Mouse (Mus musculus): ENCODE measurements around the gene Shank2. TPM values are rescaled to one million over a fixed set of nuclear protein-coding genes. Genes with fewer than 3 reads are reported as not detected.

Shank2 gene
- polyA plus RNA-seq, 1 experiment from 2014 or later: 2.7 TPM

DNA sequence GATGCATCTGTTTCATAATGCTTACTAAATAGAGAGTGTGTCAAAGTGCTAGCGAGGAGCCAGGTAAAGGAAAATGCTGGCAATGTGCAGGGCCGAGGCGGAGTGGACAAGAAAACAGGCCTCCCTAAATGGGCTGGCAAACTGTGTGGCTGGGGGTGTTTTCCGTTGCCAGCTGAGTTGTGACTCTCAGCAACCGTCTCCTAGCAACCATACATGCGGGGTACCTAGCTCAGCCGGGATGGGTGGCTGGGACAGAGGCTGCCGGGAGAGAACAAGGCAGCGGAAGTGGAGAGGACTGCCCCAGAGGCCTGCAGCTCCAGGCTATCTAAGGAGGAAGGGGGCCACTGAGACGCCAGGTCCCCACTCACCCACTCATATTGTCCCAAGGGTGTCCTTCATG is 315.1 kb downstream of the Shank2 start:
- Histone ChIP-seq H3K4me2 (replicated peaks; ENCODE audit: low read depth, low read length) (no peak overlapping the region), H3K36me3 (ENCODE audit: control insufficient read depth, insufficient read depth, low read length) (no peaks in the 10 kb centered on the region), H3K4me1 (replicated peaks; ENCODE audit: control insufficient read depth, insufficient read depth, low read length) (no peaks in the 10 kb centered on the region), H3K27ac (ENCODE audit: low read depth, low read length) (no peak overlapping the region), H3K4me3 (ENCODE audit: low read depth, low read length) (no peak overlapping the region), H3K27me3 (ENCODE audit: control insufficient read depth, insufficient read depth, low read length) (no peaks in the 10 kb centered on the region), H3K9ac (ENCODE audit: low read depth, low read length) (no peak overlapping the region), H3K9me3 (ENCODE audit: control insufficient read depth, low read length) (no peaks in the 10 kb centered on the region)
- DNase-seq (ENCODE audit: low spot score) (peak; percentile 63), ATAC-seq (ENCODE audit: low FRiP score) (peak; percentile 60)
- WGBS: 30% methylated on average over 10 of the region's 10 CpGs

DNA sequence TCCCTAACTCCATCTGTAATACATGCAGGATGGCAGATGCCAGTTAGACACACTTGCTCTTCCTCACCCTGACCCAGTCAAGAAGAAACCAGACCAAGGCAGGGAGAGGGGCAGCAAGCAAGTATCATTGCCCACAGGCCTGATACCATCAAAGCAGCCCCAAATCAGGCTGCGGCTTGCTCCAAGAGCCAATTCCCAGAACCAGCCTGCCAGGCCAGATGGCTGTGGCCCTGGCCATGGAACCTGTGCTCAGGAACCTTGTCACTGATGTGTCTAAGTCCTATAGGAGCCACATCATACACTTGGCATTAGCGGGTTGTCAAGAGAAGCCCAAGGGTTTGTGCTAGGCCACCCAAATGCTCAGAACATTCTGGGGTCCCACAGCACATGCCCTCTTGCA is 322.3 kb downstream of the Shank2 start:
- ATAC-seq (ENCODE audit: low FRiP score) (no peak), DNase-seq (ENCODE audit: low spot score) (no peak)
- Histone ChIP-seq H3K36me3 (ENCODE audit: control insufficient read depth, insufficient read depth, low read length) (no peaks in the 10 kb centered on the region), H3K4me2 (replicated peaks; ENCODE audit: low read depth, low read length) (no peak overlapping the region), H3K27ac (ENCODE audit: low read depth, low read length) (no peak overlapping the region), H3K9ac (ENCODE audit: low read depth, low read length) (no peak overlapping the region), H3K4me1 (replicated peaks; ENCODE audit: control insufficient read depth, insufficient read depth, low read length) (no peaks in the 10 kb centered on the region), H3K9me3 (ENCODE audit: control insufficient read depth, low read length) (no peaks in the 10 kb centered on the region), H3K4me3 (ENCODE audit: low read depth, low read length) (no peak overlapping the region), H3K27me3 (ENCODE audit: control insufficient read depth, insufficient read depth, low read length) (no peaks in the 10 kb centered on the region)
- WGBS: 91% methylated on average over 2 of the region's 2 CpGs

DNA sequence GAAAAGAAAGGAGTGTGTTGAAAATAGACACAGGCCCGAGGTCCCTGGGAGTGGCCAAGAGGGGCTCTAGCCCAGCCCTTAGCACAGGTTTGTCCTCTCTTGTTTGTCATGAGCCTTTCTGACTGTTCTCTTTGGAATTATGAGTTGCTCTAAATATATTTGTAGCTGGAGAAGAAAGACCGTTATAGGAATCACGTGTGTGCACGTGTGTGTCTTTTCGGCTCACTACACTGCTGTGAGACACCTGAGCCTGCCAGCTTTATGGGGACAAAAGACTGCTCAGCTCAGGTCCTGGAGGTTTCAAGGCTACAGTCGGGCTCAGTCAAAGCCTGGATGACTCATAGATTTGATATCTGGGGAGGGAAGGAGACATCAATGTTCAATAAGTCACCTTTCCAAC is 323.1 kb downstream of the Shank2 start:
- Histone ChIP-seq H3K9ac (ENCODE audit: low read depth, low read length) (no peak overlapping the region), H3K9me3 (ENCODE audit: control insufficient read depth, low read length) (no peaks in the 10 kb centered on the region), H3K36me3 (ENCODE audit: control insufficient read depth, insufficient read depth, low read length) (no peaks in the 10 kb centered on the region), H3K4me2 (replicated peaks; ENCODE audit: low read depth, low read length) (no peak overlapping the region), H3K27me3 (ENCODE audit: control insufficient read depth, insufficient read depth, low read length) (no peaks in the 10 kb centered on the region), H3K27ac (ENCODE audit: low read depth, low read length) (no peak overlapping the region), H3K4me1 (replicated peaks; ENCODE audit: control insufficient read depth, insufficient read depth, low read length) (no peaks in the 10 kb centered on the region), H3K4me3 (ENCODE audit: low read depth, low read length) (no peak overlapping the region)
- DNase-seq (ENCODE audit: low spot score) (no peak), ATAC-seq (ENCODE audit: low FRiP score) (no peak)
- WGBS: 91% methylated on average over 6 of the region's 6 CpGs

DNA sequence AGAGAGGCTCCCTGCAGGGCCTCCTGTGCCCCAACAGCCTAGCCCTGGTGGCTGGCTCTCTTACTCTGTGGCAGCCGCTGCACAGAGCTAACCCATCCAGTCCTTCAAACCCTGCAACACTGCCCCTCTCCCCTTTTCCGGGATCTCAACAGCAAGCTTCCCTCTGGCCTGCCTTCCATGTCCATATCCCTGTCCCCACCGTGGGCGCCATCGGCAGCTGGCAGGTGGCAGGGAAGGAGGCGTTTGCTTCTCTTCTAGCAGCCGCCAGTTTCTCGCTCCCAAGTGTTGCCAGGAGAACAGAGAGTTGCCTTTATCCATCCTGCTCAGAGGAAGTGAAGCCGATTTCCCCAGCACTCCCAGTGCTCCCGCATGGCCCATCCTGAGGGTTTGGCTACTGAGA is 323.9 kb downstream of the Shank2 start:
- Histone ChIP-seq H3K4me3 (ENCODE audit: low read depth, low read length) (no peak overlapping the region), H3K27me3 (ENCODE audit: control insufficient read depth, insufficient read depth, low read length) (no peaks in the 10 kb centered on the region), H3K4me2 (replicated peaks; ENCODE audit: low read depth, low read length) (no peak overlapping the region), H3K9ac (ENCODE audit: low read depth, low read length) (no peak overlapping the region), H3K27ac (ENCODE audit: low read depth, low read length) (no peak overlapping the region), H3K4me1 (replicated peaks; ENCODE audit: control insufficient read depth, insufficient read depth, low read length) (no peaks in the 10 kb centered on the region), H3K9me3 (ENCODE audit: control insufficient read depth, low read length) (no peaks in the 10 kb centered on the region), H3K36me3 (ENCODE audit: control insufficient read depth, insufficient read depth, low read length) (no peaks in the 10 kb centered on the region)
- no peak for ATAC-seq (ENCODE audit: low FRiP score)
- DNase-seq (ENCODE audit: low spot score): no peak
- WGBS: 88% methylated on average over 10 of the region's 10 CpGs

- H3K9ac ChIP-seq (ENCODE audit: low read depth, low read length): no peak overlapping the region
- no peaks in the 10 kb centered on the region for H3K9me3 ChIP-seq (ENCODE audit: control insufficient read depth, low read length)
- WGBS: 83% methylated on average over 2 of the region's 2 CpGs
- H3K4me1 ChIP-seq (replicated peaks; ENCODE audit: control insufficient read depth, insufficient read depth, low read length): no peaks in the 10 kb centered on the region
- no peaks in the 10 kb centered on the region for H3K36me3 ChIP-seq (ENCODE audit: control insufficient read depth, insufficient read depth, low read length)
- ATAC-seq (ENCODE audit: low FRiP score): no peak
- H3K4me3 ChIP-seq (ENCODE audit: low read depth, low read length): no peak overlapping the region
- H3K27me3 ChIP-seq (ENCODE audit: control insufficient read depth, insufficient read depth, low read length): no peaks in the 10 kb centered on the region
- no peak overlapping the region for H3K27ac ChIP-seq (ENCODE audit: low read depth, low read length)
- H3K4me2 ChIP-seq (replicated peaks; ENCODE audit: low read depth, low read length): no peak overlapping the region
- DNase-seq (ENCODE audit: low spot score): no peak
Measured at GRCm38 (mm10) chr7:144329403-144329890, 327.7 kb downstream of the Shank2 start.

GRCm38 (mm10) chr7:144336626-144337025 is 334.9 kb downstream of the Shank2 start:
- H3K4me1 ChIP-seq (replicated peaks; ENCODE audit: control insufficient read depth, insufficient read depth, low read length): no peaks in the 10 kb centered on the region
- DNase-seq (ENCODE audit: low spot score): peak; percentile 6
- no peak overlapping the region for H3K27ac ChIP-seq (ENCODE audit: low read depth, low read length)
- H3K4me3 ChIP-seq (ENCODE audit: low read depth, low read length): no peak overlapping the region
- no peak for ATAC-seq (ENCODE audit: low FRiP score)
- H3K4me2 ChIP-seq (replicated peaks; ENCODE audit: low read depth, low read length): no peak overlapping the region
- no peaks in the 10 kb centered on the region for H3K36me3 ChIP-seq (ENCODE audit: control insufficient read depth, insufficient read depth, low read length)
- no peaks in the 10 kb centered on the region for H3K27me3 ChIP-seq (ENCODE audit: control insufficient read depth, insufficient read depth, low read length)
- H3K9ac ChIP-seq (ENCODE audit: low read depth, low read length): no peak overlapping the region
- H3K9me3 ChIP-seq (ENCODE audit: control insufficient read depth, low read length): no peaks in the 10 kb centered on the region

- ATAC-seq (ENCODE audit: low FRiP score): no peak
- WGBS: 91% methylated on average over 5 of the region's 5 CpGs
- no peaks in the 10 kb centered on the region for H3K27me3 ChIP-seq (ENCODE audit: control insufficient read depth, insufficient read depth, low read length)
Measured at GRCm38 (mm10) chr7:144338694-144339093, 337.0 kb downstream of the Shank2 start.

DNA sequence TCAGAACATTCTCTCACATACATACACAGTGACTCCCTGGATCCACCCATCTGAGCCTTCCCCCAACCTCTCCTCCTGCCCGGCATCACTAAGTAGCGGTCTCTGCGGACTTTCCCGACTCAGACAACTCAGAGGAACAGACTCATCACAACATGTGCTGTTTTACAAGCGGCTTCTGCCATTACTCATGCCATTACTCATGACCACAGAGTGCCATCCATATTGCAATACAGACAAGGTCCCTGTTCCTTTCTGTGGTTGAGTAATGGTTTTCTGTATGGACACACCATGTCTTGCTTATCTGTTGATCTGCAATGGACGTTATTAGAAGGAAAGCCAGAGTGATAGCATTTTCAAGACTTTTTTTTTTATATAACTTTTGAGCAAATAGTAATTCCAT is 338.6 kb downstream of the Shank2 start:
- no peak overlapping the region for H3K4me2 ChIP-seq (replicated peaks; ENCODE audit: low read depth, low read length)
- no peaks in the 10 kb centered on the region for H3K27me3 ChIP-seq (ENCODE audit: control insufficient read depth, insufficient read depth, low read length)
- 90% methylated on average over 6 of the region's 6 CpGs for WGBS
- DNase-seq (ENCODE audit: low spot score): no peak
- no peaks in the 10 kb centered on the region for H3K36me3 ChIP-seq (ENCODE audit: control insufficient read depth, insufficient read depth, low read length)
- H3K27ac ChIP-seq (ENCODE audit: low read depth, low read length): no peak overlapping the region
- H3K9me3 ChIP-seq (ENCODE audit: control insufficient read depth, low read length): no peaks in the 10 kb centered on the region
- H3K4me1 ChIP-seq (replicated peaks; ENCODE audit: control insufficient read depth, insufficient read depth, low read length): no peaks in the 10 kb centered on the region
- no peak overlapping the region for H3K4me3 ChIP-seq (ENCODE audit: low read depth, low read length)
- no peak overlapping the region for H3K9ac ChIP-seq (ENCODE audit: low read depth, low read length)
- ATAC-seq (ENCODE audit: low FRiP score): no peak

More at GRCm38 (mm10) chr7:144338694-144339093, 337.0 kb downstream of the Shank2 start:
- H3K9me3 ChIP-seq (ENCODE audit: control insufficient read depth, low read length): no peaks in the 10 kb centered on the region
- no peak overlapping the region for H3K27ac ChIP-seq (ENCODE audit: low read depth, low read length)
- no peaks in the 10 kb centered on the region for H3K4me1 ChIP-seq (replicated peaks; ENCODE audit: control insufficient read depth, insufficient read depth, low read length)
- DNase-seq (ENCODE audit: low spot score): no peak
- no peak overlapping the region for H3K4me2 ChIP-seq (replicated peaks; ENCODE audit: low read depth, low read length)
- no peak overlapping the region for H3K9ac ChIP-seq (ENCODE audit: low read depth, low read length)
- no peaks in the 10 kb centered on the region for H3K36me3 ChIP-seq (ENCODE audit: control insufficient read depth, insufficient read depth, low read length)
- H3K4me3 ChIP-seq (ENCODE audit: low read depth, low read length): no peak overlapping the region

DNA sequence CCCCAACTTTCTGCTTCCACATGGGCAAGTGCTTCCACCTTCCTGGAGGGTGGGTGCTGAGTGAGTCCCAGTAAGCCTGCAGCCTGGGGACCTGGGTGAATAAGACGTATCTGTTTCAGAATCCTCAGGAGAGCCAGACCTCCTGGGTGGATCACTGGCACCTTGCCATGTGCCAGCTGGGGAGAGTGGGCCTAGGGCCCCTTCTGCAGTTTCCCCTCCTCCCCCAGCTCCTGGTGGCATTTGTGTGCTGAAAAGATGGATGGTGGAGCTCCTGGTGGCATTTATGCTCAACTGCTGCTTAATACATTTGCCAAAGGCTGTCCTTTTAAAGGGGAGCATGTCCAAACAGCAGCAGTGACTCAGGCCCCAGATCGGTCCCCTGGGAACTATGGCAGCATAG is 364.4 kb downstream of the Shank2 start:
- WGBS: 86% methylated on average over 2 of the region's 2 CpGs
- DNase-seq (ENCODE audit: low spot score) (no peak), ATAC-seq (ENCODE audit: low FRiP score) (no peak)

More for the DNA sequence above, 364.4 kb downstream of the Shank2 start:
- no peaks in the 10 kb centered on the region for H3K36me3 ChIP-seq (ENCODE audit: control insufficient read depth, insufficient read depth, low read length)
- H3K9me3 ChIP-seq (ENCODE audit: control insufficient read depth, low read length): no peaks in the 10 kb centered on the region
- H3K4me2 ChIP-seq (replicated peaks; ENCODE audit: low read depth, low read length): no peak overlapping the region
- no peak overlapping the region for H3K4me3 ChIP-seq (ENCODE audit: low read depth, low read length)
- H3K27me3 ChIP-seq (ENCODE audit: control insufficient read depth, insufficient read depth, low read length): no peaks in the 10 kb centered on the region
- H3K27ac ChIP-seq (ENCODE audit: low read depth, low read length): no peak overlapping the region
- no peaks in the 10 kb centered on the region for H3K4me1 ChIP-seq (replicated peaks; ENCODE audit: control insufficient read depth, insufficient read depth, low read length)
- H3K9ac ChIP-seq (ENCODE audit: low read depth, low read length): no peak overlapping the region

Measured in hindbrain, embryonic 11.5 days (tissue).